Mouse (Mus musculus) cortical plate, adult 2 months (tissue): Measurements from ENCODE around the gene Cactin.
A peak's percentile ranks its signal among the peaks of the same experiment; 100 is the strongest.

ENCODE experiments used
- CTCF ChIP-seq: fragments of 200-500 bp; IDR thresholded peaks from 2 replicates; pipeline ENCODE4 v1.5.1; 2011; ENCODE audit warnings: mild to moderate bottlenecking, control low read depth, low read length; ENCODE audit not compliant: insufficient read depth; ENCODE audit errors: extremely low read depth
- POLR2A ChIP-seq: fragments of 200-500 bp; IDR thresholded peaks from 2 replicates; pipeline ENCODE4 v1.6.1; 2011; ENCODE audit warnings: mild to moderate bottlenecking, low read length, control low read depth; ENCODE audit not compliant: insufficient read depth; ENCODE audit errors: extremely low read depth

DNA sequence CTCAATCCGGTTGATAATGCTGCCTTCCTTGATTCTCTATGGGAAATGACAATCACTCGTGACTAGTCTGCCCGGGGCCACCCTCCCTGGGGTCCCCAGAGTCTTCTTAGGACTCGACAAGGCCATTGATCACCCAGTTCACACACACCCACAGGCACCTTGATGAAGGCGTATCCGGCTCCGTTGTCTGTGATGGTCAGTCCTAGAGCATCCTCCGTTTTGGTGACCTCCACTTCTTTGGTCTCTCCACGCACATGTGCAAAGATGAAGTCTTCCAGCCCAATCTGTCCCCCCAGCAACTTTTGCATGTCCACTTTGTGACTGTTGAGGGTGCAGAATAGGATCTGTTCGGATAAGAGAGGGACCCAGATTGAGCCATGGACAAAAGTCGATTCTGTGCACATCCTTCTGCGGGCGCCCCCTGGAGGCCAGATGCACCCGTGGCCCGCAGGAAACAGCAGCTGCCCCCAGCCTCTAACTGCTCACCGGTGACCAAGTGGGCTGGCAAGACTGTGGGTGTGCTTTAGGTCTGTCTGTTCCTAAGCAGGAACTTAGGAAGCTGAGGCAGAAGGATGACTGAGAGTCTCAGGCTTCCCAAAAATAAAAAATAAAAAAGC, 20.5 kb downstream of the Cactin start:
- no peak for TF ChIP-seq POLR2A
- peak; percentile 35 for TF ChIP-seq CTCF
